Mouse (Mus musculus): ENCODE measurements at regions not wholly inside any gene's neighbourhood (a gene's known extent, or its start where the extent isn't known, plus 50 kb on each side); places are given as distances from the start of the nearest gene placed in this dataset.

GRCm38 (mm10) chr5:33534345-33534744 is 95.1 kb downstream of the Fam53a start:
- TF ChIP-seq ZC3H11A (IDR thresholded peaks at IDR 0.05; ENCODE audit: borderline replicate concordance, low read depth, low read length) (no peak), MAFK (IDR thresholded peaks at IDR 0.05; ENCODE audit: insufficient read depth, low read depth, low read length) (no peak), HCFC1 (IDR thresholded peaks at IDR 0.05; ENCODE audit: borderline replicate concordance, insufficient read depth, low read length) (no peak), ZNF384 (IDR thresholded peaks at IDR 0.05; ENCODE audit: low read depth, low read length) (no peak), CHD2 (IDR thresholded peaks at IDR 0.05; ENCODE audit: low read depth, low read length) (no peak)
- H3K27ac ChIP-seq (ENCODE audit: insufficient read depth, low read depth, low read length, poor library complexity, severe bottlenecking) = peak overlapping the region; percentile 96
- H3K9ac ChIP-seq (ENCODE audit: insufficient read depth, low read depth, low read length, poor library complexity, severe bottlenecking) = peak overlapping the region; percentile 93
- DNase-seq (ENCODE audit: low read depth, low spot score) = no peak
- 0 out of 2 replicates have a peak, but pooled peaks cover 2% of the 10 kb centered on the region for H3K36me3 ChIP-seq (ENCODE audit: control insufficient read depth, insufficient read depth, low read length, poor library complexity, severe bottlenecking)
- H3K4me3 ChIP-seq (ENCODE audit: insufficient read depth in 1 of 2, low read depth in 1 of 2, low read length in 2 of 2, poor library complexity in 1 of 2, severe bottlenecking in 1 of 2) = peak overlapping the region; percentile 65 to 91
- H3K4me1 ChIP-seq (ENCODE audit: control insufficient read depth in 2 of 2, insufficient read depth in 2 of 2, low read length in 2 of 2, poor library complexity in 1 of 2) = peaks cover 6 to 34% of the 10 kb centered on the region in 2 experiments
- in situ Hi-C loops (cut with MboI; ENCODE audit: low sequenced_read_pairs in 2 of 2, unreplicated experiment in 2 of 2) = no loop called here
- H3K9me3 ChIP-seq (ENCODE audit: control insufficient read depth, insufficient read depth, low read depth, low read length) = no peaks in the 10 kb centered on the region

GRCm38 (mm10) chr5:33533185-33533584 is 96.2 kb downstream of the Fam53a start:
- Histone ChIP-seq H3K36me3 (ENCODE audit: control insufficient read depth, insufficient read depth, low read length, poor library complexity, severe bottlenecking) (peaks cover 8% of the 10 kb centered on the region; the same call in 1 of the 2 replicates), H3K9ac (ENCODE audit: insufficient read depth, low read depth, low read length, poor library complexity, severe bottlenecking) (peak overlapping the region; percentile 17; the same call in 1 of the 2 replicates), H3K4me3 (ENCODE audit: insufficient read depth in 1 of 2, low read depth in 1 of 2, low read length in 2 of 2, poor library complexity in 1 of 2, severe bottlenecking in 1 of 2) (peak overlapping the region; percentile 65 to 91; a peak in 2 of 4 replicates), H3K27ac (ENCODE audit: insufficient read depth, low read depth, low read length, poor library complexity, severe bottlenecking) (no peak overlapping the region), H3K4me1 (ENCODE audit: control insufficient read depth in 2 of 2, insufficient read depth in 2 of 2, low read length in 2 of 2, poor library complexity in 1 of 2) (peaks cover 12 to 42% of the 10 kb centered on the region in 2 experiments), H3K9me3 (ENCODE audit: control insufficient read depth, insufficient read depth, low read depth, low read length) (no peaks in the 10 kb centered on the region)
- TF ChIP-seq ZNF384 (IDR thresholded peaks at IDR 0.05; ENCODE audit: low read depth, low read length) (no peak), MAFK (IDR thresholded peaks at IDR 0.05; ENCODE audit: insufficient read depth, low read depth, low read length) (peak; percentile 97)
- DNase-seq (ENCODE audit: low read depth, low spot score) = no peak
- in situ Hi-C loops (cut with MboI; ENCODE audit: low sequenced_read_pairs in 2 of 2, unreplicated experiment in 2 of 2) = no loop called here

GRCm38 (mm10) chr5:33531263-33531662 is 97.5 kb upstream of the Nkx1-1 start:
- DNase-seq (ENCODE audit: low read depth, low spot score) = no peak
- Histone ChIP-seq H3K9me3 (ENCODE audit: control insufficient read depth, insufficient read depth, low read depth, low read length) (no peaks in the 10 kb centered on the region), H3K36me3 (ENCODE audit: control insufficient read depth, insufficient read depth, low read length, poor library complexity, severe bottlenecking) (peaks cover 8% of the 10 kb centered on the region; the same call in 1 of the 2 replicates), H3K4me3 (ENCODE audit: insufficient read depth in 1 of 2, low read depth in 1 of 2, low read length in 2 of 2, poor library complexity in 1 of 2, severe bottlenecking in 1 of 2) (peak overlapping the region; percentile 6 to 9; a peak in 1 of 4 replicates), H3K9ac (ENCODE audit: insufficient read depth, low read depth, low read length, poor library complexity, severe bottlenecking) (peak overlapping the region; percentile 38; the same call in 1 of the 2 replicates), H3K27ac (ENCODE audit: insufficient read depth, low read depth, low read length, poor library complexity, severe bottlenecking) (peak overlapping the region; percentile 59; the same call in 1 of the 2 replicates), H3K4me1 (ENCODE audit: control insufficient read depth in 2 of 2, insufficient read depth in 2 of 2, low read length in 2 of 2, poor library complexity in 1 of 2) (peaks cover 8 to 35% of the 10 kb centered on the region in 2 experiments)
- TF ChIP-seq HCFC1 (IDR thresholded peaks at IDR 0.05; ENCODE audit: borderline replicate concordance, insufficient read depth, low read length) = no peak
- TF ChIP-seq ZC3H11A (IDR thresholded peaks at IDR 0.05; ENCODE audit: borderline replicate concordance, low read depth, low read length) = no peak
- TF ChIP-seq ZNF384 (IDR thresholded peaks at IDR 0.05; ENCODE audit: low read depth, low read length) = no peak
- in situ Hi-C loops (cut with MboI; ENCODE audit: low sequenced_read_pairs in 2 of 2, unreplicated experiment in 2 of 2) = no loop called here

- peak overlapping the region; percentile 54; the same call in 1 of the 2 replicates for H3K9ac ChIP-seq (ENCODE audit: insufficient read depth, low read depth, low read length, poor library complexity, severe bottlenecking)
Observed at GRCm38 (mm10) chr5:33529771-33530170, 96.0 kb upstream of the Nkx1-1 start.

More at GRCm38 (mm10) chr5:33529771-33530170, 96.0 kb upstream of the Nkx1-1 start:
- peak overlapping the region; percentile 25; the same call in 1 of the 2 replicates for H3K27ac ChIP-seq (ENCODE audit: insufficient read depth, low read depth, low read length, poor library complexity, severe bottlenecking)
- no peaks in the 10 kb centered on the region for H3K9me3 ChIP-seq (ENCODE audit: control insufficient read depth, insufficient read depth, low read depth, low read length)
- peaks cover 8 to 33% of the 10 kb centered on the region in 2 experiments for H3K4me1 ChIP-seq (ENCODE audit: control insufficient read depth in 2 of 2, insufficient read depth in 2 of 2, low read length in 2 of 2, poor library complexity in 1 of 2)
- in situ Hi-C loops (cut with MboI; ENCODE audit: low sequenced_read_pairs in 2 of 2, unreplicated experiment in 2 of 2) = no loop called here
- H3K36me3 ChIP-seq (ENCODE audit: control insufficient read depth, insufficient read depth, low read length, poor library complexity, severe bottlenecking) = peaks cover 16% of the 10 kb centered on the region; the same call in 1 of the 2 replicates
- peak overlapping the region; percentile 24 to 55 for H3K4me3 ChIP-seq (ENCODE audit: insufficient read depth in 1 of 2, low read depth in 1 of 2, low read length in 2 of 2, poor library complexity in 1 of 2, severe bottlenecking in 1 of 2)
- TF ChIP-seq ZC3H11A (IDR thresholded peaks at IDR 0.05; ENCODE audit: borderline replicate concordance, low read depth, low read length) (no peak), CHD2 (IDR thresholded peaks at IDR 0.05; ENCODE audit: low read depth, low read length) (no peak), ZNF384 (IDR thresholded peaks at IDR 0.05; ENCODE audit: low read depth, low read length) (no peak), MAFK (IDR thresholded peaks at IDR 0.05; ENCODE audit: insufficient read depth, low read depth, low read length) (no peak), HCFC1 (IDR thresholded peaks at IDR 0.05; ENCODE audit: borderline replicate concordance, insufficient read depth, low read length) (no peak)
- DNase-seq (ENCODE audit: low read depth, low spot score) = no peak
